Mouse (Mus musculus): ENCODE measurements around the gene Il31ra.

DNA sequence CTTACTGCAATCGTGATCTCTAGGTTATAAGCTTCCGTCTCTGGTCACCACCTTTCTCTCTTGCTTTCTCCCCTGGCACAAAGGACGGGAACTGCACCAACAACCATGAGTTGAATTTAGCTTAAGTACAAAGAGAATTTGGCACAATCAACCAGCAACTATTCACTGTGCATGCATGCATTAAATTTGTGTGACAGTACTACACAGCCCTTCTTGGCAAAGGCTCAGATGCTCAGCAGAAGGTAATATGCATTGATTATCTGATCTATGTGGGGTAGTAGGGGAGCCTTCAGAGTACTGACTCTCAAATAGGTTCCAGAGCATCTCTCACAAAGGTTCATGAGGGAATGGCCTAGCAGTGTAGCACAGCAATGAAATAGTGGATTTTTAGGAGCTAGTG, 12.4 kb downstream of the Il31ra start:
- TF ChIP-seq CTCF (IDR thresholded peaks at IDR 0.05; ENCODE audit: low read depth) = no peak
- no peak for TF ChIP-seq EP300 (IDR thresholded peaks at IDR 0.05; ENCODE audit: low read depth)

Data from heart, postnatal 0 days (tissue).